Mouse (Mus musculus): ENCODE data around the gene Hesx1.

The Hesx1 gene

GRCm38 (mm10) chr14:27051511-27051895, 57.3 kb downstream of the Hesx1 start:
- in situ Hi-C loops (cut with MboI, MseI): no loop called here
